ENCODE assay signal across 14 mouse cellular contexts in genomic region chr10:69466201-69466585, GRCm38 (mm10).
DNase-seq lines count a peak whose midpoint lies in the region; ATAC-seq and TF ChIP-seq lines count a peak whose summit lies in the region.
"Had no signal": no experiment of that assay in that cellular context is flagged by ENCODE, and none has a peak within 500 bp of the region (broad histone marks: within the 10 kb centered on the region; RNA-seq: fewer than 3 reads in every experiment).

No protein-coding gene starts in this region.

- H3K4me3 ChIP-seq in forebrain, embryonic 14.5 days (ENCODE audit: low read depth, low read length) = no peak overlapping the region
- H3K4me3 ChIP-seq in hindbrain, postnatal 0 days (ENCODE audit: low read length) = no peak overlapping the region
- H3K4me3 ChIP-seq in neural tube, embryonic 14.5 days (ENCODE audit: low read depth, low read length) = no peak overlapping the region
- no peak overlapping the region for H3K4me3 ChIP-seq in gastrocnemius, adult 2 months
- H3K4me3 ChIP-seq: embryonic facial prominence, embryonic 15.5 days; limb, embryonic 13.5 days had no signal

- peak overlapping the region; percentile 28 for H3K4me2 ChIP-seq in forebrain, embryonic 14.5 days (ENCODE audit: low read length)
- H3K4me2 ChIP-seq in hindbrain, postnatal 0 days (ENCODE audit: low read depth, low read length) = 0 out of 2 replicates have a peak overlapping the region, but pooled peaks have one; percentile 39
- no peak overlapping the region; the same call in 1 of the 2 replicates for H3K4me2 ChIP-seq in neural tube, embryonic 14.5 days (ENCODE audit: low read depth, low read length)
- H3K4me2 ChIP-seq: embryonic facial prominence, embryonic 15.5 days; limb, embryonic 13.5 days had no signal

- H3K4me1 ChIP-seq in forebrain, embryonic 14.5 days (ENCODE audit: control insufficient read depth, insufficient read depth, low read length) = peaks cover 25% of the 10 kb centered on the region
- peaks cover 15% of the 10 kb centered on the region; the same call in 1 of the 2 replicates for H3K4me1 ChIP-seq in hindbrain, postnatal 0 days (ENCODE audit: insufficient read depth, low read length)
- peaks cover 33% of the 10 kb centered on the region for H3K4me1 ChIP-seq in neural tube, embryonic 14.5 days (ENCODE audit: control insufficient read depth, insufficient read depth, low read length)
- H3K4me1 ChIP-seq: embryonic facial prominence, embryonic 15.5 days had no signal

- no peaks in the 10 kb centered on the region for H3K9me3 ChIP-seq in forebrain, embryonic 14.5 days (replicated peaks; ENCODE audit: control insufficient read depth, low read length)
- H3K9me3 ChIP-seq in hindbrain, postnatal 0 days (ENCODE audit: low read length) = no peaks in the 10 kb centered on the region
- no peaks in the 10 kb centered on the region for H3K9me3 ChIP-seq in neural tube, embryonic 14.5 days (ENCODE audit: control insufficient read depth, low read length)
- H3K9me3 ChIP-seq: embryonic facial prominence, embryonic 15.5 days; limb, embryonic 13.5 days had no signal

- TF ChIP-seq CTCF in hindbrain, postnatal 0 days (IDR thresholded peaks at IDR 0.05; ENCODE audit: low read depth) = no peak
- no peak for TF ChIP-seq CTCF in gastrocnemius, adult 2 months (IDR thresholded peaks at IDR 0.05)

- peak; percentile 22 for DNase-seq in brain, embryonic 18.5 days (ENCODE audit: low read depth, low spot score)
- DNase-seq in forebrain, embryonic 14.5 days (ENCODE audit: low spot score) = peak; percentile 68
- no peak for DNase-seq in hindbrain, postnatal 0 days (ENCODE audit: low spot score)
- no peak for DNase-seq in urinary bladder, postnatal 25 days (ENCODE audit: low spot score)
- DNase-seq in gastrocnemius, postnatal 14 days = no peak
- no peak for DNase-seq in gastrocnemius, adult 2 months
- DNase-seq: cerebellum, postnatal 36 days; liver, postnatal 0 days; right cerebral cortex, postnatal 14 days had no signal

- H3K36me3 ChIP-seq in forebrain, embryonic 14.5 days (ENCODE audit: control insufficient read depth, insufficient read depth, low read length) = no peaks in the 10 kb centered on the region
- H3K36me3 ChIP-seq in hindbrain, postnatal 0 days (ENCODE audit: insufficient read depth, low read length) = no peaks in the 10 kb centered on the region
- H3K36me3 ChIP-seq in neural tube, embryonic 14.5 days (ENCODE audit: control insufficient read depth, insufficient read depth, low read length) = no peaks in the 10 kb centered on the region
- H3K36me3 ChIP-seq: embryonic facial prominence, embryonic 15.5 days; limb, embryonic 13.5 days had no signal

- no peaks in the 10 kb centered on the region for H3K27me3 ChIP-seq in forebrain, embryonic 14.5 days (replicated peaks; ENCODE audit: control insufficient read depth, insufficient read depth, low read length)
- no peaks in the 10 kb centered on the region for H3K27me3 ChIP-seq in hindbrain, postnatal 0 days (ENCODE audit: insufficient read depth, low read length)
- no peaks in the 10 kb centered on the region for H3K27me3 ChIP-seq in neural tube, embryonic 14.5 days (ENCODE audit: control insufficient read depth, insufficient read depth, low read length)
- H3K27me3 ChIP-seq: embryonic facial prominence, embryonic 15.5 days; limb, embryonic 13.5 days had no signal

- peak; percentile 47 for ATAC-seq in forebrain, embryonic 14.5 days
- ATAC-seq in hindbrain, postnatal 0 days = no peak; the same call in 1 of the 2 replicates
- ATAC-seq in neural tube, embryonic 14.5 days (ENCODE audit: low read depth) = no peak; the same call in 1 of the 2 replicates
- ATAC-seq: inflammation-experienced regulatory T-cells, adult 6 months; liver, postnatal 0 days had no signal

- no peak overlapping the region for H3K9ac ChIP-seq in forebrain, embryonic 14.5 days (ENCODE audit: low read length)
- 0 out of 2 replicates have a peak overlapping the region, but pooled peaks have one; percentile 18 for H3K9ac ChIP-seq in hindbrain, postnatal 0 days (replicated peaks; ENCODE audit: low read length)
- H3K9ac ChIP-seq in neural tube, embryonic 14.5 days (replicated peaks; ENCODE audit: low read depth, low read length) = 0 out of 2 replicates have a peak overlapping the region, but pooled peaks have one; percentile 4
- H3K9ac ChIP-seq: embryonic facial prominence, embryonic 15.5 days; limb, embryonic 13.5 days; liver, postnatal 0 days had no signal

- 37% methylated on average over 2 of the region's 2 CpGs for WGBS in forebrain, embryonic 14.5 days
- 30% methylated on average over 2 of the region's 2 CpGs for WGBS in hindbrain, postnatal 0 days
- WGBS in neural tube, embryonic 14.5 days = 31% methylated on average over 2 of the region's 2 CpGs

- peak overlapping the region; percentile 86 for H3K27ac ChIP-seq in forebrain, embryonic 14.5 days (ENCODE audit: low read depth, low read length)
- H3K27ac ChIP-seq in hindbrain, postnatal 0 days = peak overlapping the region; percentile 82
- H3K27ac ChIP-seq in neural tube, embryonic 14.5 days (ENCODE audit: low read depth, low read length) = peak overlapping the region; percentile 92
- H3K27ac ChIP-seq in gastrocnemius, adult 2 months = no peak overlapping the region
- H3K27ac ChIP-seq: embryonic facial prominence, embryonic 15.5 days; kidney, postnatal 0 days; limb, embryonic 13.5 days had no signal

- intact Hi-C loops in gastrocnemius, postnatal 14 days (cut with DNase I; ENCODE audit: low total_unique reads) = no loop called here
- intact Hi-C loops in gastrocnemius, adult 2 months (cut with DNase I) = no loop called here

Comparison
In these comparisons a context has a peak if more than half of its experiments do, and no peak if none do; other contexts are left out.
1. DNase-seq: peak in brain, embryonic 18.5 days (single experiment) and forebrain, embryonic 14.5 days (single experiment); none in hindbrain, postnatal 0 days (single experiment), urinary bladder, postnatal 25 days (single experiment), gastrocnemius, postnatal 14 days (single experiment) and gastrocnemius, adult 2 months (single experiment).